ENCODE assay signal across 13 mouse cellular contexts in genomic region chr19:55018872-55019271, GRCm38 (mm10).
A peak's percentile ranks its signal among the peaks of the same experiment; 100 is the strongest.
DNase-seq lines count a peak whose midpoint lies in the region; ATAC-seq and TF ChIP-seq lines count a peak whose summit lies in the region.
"Had no signal": no experiment of that assay in that cellular context is flagged by ENCODE, and none has a peak within 500 bp of the region (broad histone marks: within the 10 kb centered on the region; RNA-seq: fewer than 3 reads in every experiment).

No protein-coding gene starts in this region.

- no peaks in the 10 kb centered on the region; the same call in 1 of the 2 replicates for H3K27me3 ChIP-seq in kidney, adult 2 months (replicated peaks; ENCODE audit: control insufficient read depth, insufficient read depth, low read length)
- H3K27me3 ChIP-seq in hindbrain, embryonic 16.5 days (replicated peaks; ENCODE audit: control insufficient read depth, insufficient read depth, low read length) = no peaks in the 10 kb centered on the region

- no peak for TF ChIP-seq CTCF in kidney, adult 2 months (conservative IDR thresholded peaks at IDR 0.05; ENCODE audit: insufficient read depth, insufficient read length, low read depth, low read length)

- no peak overlapping the region for H3K4me3 ChIP-seq in kidney, adult 2 months (ENCODE audit: insufficient read depth, low read depth, low read length)
- no peak overlapping the region for H3K4me3 ChIP-seq in hindbrain, embryonic 16.5 days (ENCODE audit: low read length)

- no peaks in the 10 kb centered on the region for H3K9me3 ChIP-seq in hindbrain, embryonic 16.5 days (ENCODE audit: control insufficient read depth, low read length)

- H3K27ac ChIP-seq in kidney, adult 2 months (ENCODE audit: insufficient read depth, low read depth, low read length) = no peak overlapping the region
- no peak overlapping the region for H3K27ac ChIP-seq in hindbrain, embryonic 16.5 days (ENCODE audit: low read depth, low read length)

- peak; percentile 80 for ATAC-seq in hindbrain, embryonic 16.5 days
- ATAC-seq: inflammation-experienced regulatory T-cells, adult 6 months had no signal

- H3K4me1 ChIP-seq in kidney, adult 2 months (ENCODE audit: control insufficient read depth, insufficient read depth, low read length) = no peaks in the 10 kb centered on the region
- no peaks in the 10 kb centered on the region for H3K4me1 ChIP-seq in hindbrain, embryonic 16.5 days (ENCODE audit: control insufficient read depth, insufficient read depth, low read depth, low read length)

- TF ChIP-seq POLR2A in kidney, adult 2 months (IDR thresholded peaks at IDR 0.05; ENCODE audit: low read depth, low read length) = no peak

- 33% methylated on average over 1 of the region's 1 CpGs for WGBS in kidney, adult 2 months
- WGBS in hindbrain, embryonic 16.5 days = 41% methylated on average over 1 of the region's 1 CpGs

- H3K9ac ChIP-seq in hindbrain, embryonic 16.5 days (ENCODE audit: low read depth, low read length) = no peak overlapping the region

- no peaks in the 10 kb centered on the region for H3K36me3 ChIP-seq in kidney, adult 2 months (ENCODE audit: control insufficient read depth, insufficient read depth, low read length)
- no peaks in the 10 kb centered on the region for H3K36me3 ChIP-seq in hindbrain, embryonic 16.5 days (ENCODE audit: control insufficient read depth, insufficient read depth, low read length)

- peak; percentile 37 for DNase-seq in kidney, adult 2 months
- DNase-seq in kidney, postnatal 25 days = no peak
- peak; percentile 2 for DNase-seq in kidney, postnatal 14 days
- peak; percentile 54 for DNase-seq in retina, postnatal 1 day
- DNase-seq in layer of hippocampus, postnatal 36 days = no peak
- DNase-seq in layer of hippocampus, postnatal 14 days (ENCODE audit: low spot score in 2 of 2) = no peak
- DNase-seq: adrenal gland, postnatal 36 days; cerebellum, adult 9-10 months; gastrocnemius, postnatal 14 days; left cerebral cortex, postnatal 4 days; lung, adult 18-20 months had no signal

- no peak overlapping the region for H3K4me2 ChIP-seq in hindbrain, embryonic 16.5 days (ENCODE audit: low read length)

Comparison
In these comparisons a context has a peak if more than half of its experiments do, and no peak if none do; other contexts are left out.
1. DNase-seq: peak in kidney, adult 2 months (single experiment), kidney, postnatal 14 days (single experiment) and retina, postnatal 1 day (single experiment); none in kidney, postnatal 25 days (0 of 2), layer of hippocampus, postnatal 36 days (0 of 2) and layer of hippocampus, postnatal 14 days (0 of 2).